Mouse (Mus musculus): ENCODE measurements at regions not wholly inside any gene's neighbourhood (a gene's known extent, or its start where the extent isn't known, plus 50 kb on each side); places are given as distances from the start of the nearest gene placed in this dataset.

- Histone ChIP-seq H3K27me3 (replicated peaks; ENCODE audit: control insufficient read depth, insufficient read depth, low read length) (no peaks in the 10 kb centered on the region), H3K9ac (ENCODE audit: low read length) (no peak overlapping the region), H3K4me2 (ENCODE audit: low read length) (no peak overlapping the region), H3K27ac (ENCODE audit: low read depth) (no peak overlapping the region), H3K4me3 (ENCODE audit: low read depth, low read length) (no peak overlapping the region), H3K36me3 (ENCODE audit: control insufficient read depth, insufficient read depth, low read length) (no peaks in the 10 kb centered on the region), H3K4me1 (replicated peaks; ENCODE audit: control insufficient read depth, insufficient read depth, low read length) (no peaks in the 10 kb centered on the region), H3K9me3 (ENCODE audit: control insufficient read depth, low read length) (no peaks in the 10 kb centered on the region)
- DNase-seq (ENCODE audit: low spot score) = no peak
- ATAC-seq (replicated peaks; ENCODE audit: low FRiP score, low TSS enrichment, low read depth) = no peak
These were observed 251.7 kb downstream of the Fam84b start for GRCm38 (mm10) chr15:60601885-60602284.

GRCm38 (mm10) chr15:60577084-60577483 is 276.5 kb downstream of the Fam84b start:
- ATAC-seq (replicated peaks; ENCODE audit: low FRiP score, low TSS enrichment, low read depth) = no peak
- 89% methylated on average over 5 of the region's 5 CpGs for WGBS
- DNase-seq (ENCODE audit: low spot score) = no peak

GRCm38 (mm10) chr15:60566267-60566666 is 287.3 kb downstream of the Fam84b start:
- no peak overlapping the region for H3K9ac ChIP-seq (ENCODE audit: low read length)
- H3K36me3 ChIP-seq (ENCODE audit: control insufficient read depth, insufficient read depth, low read length) = no peaks in the 10 kb centered on the region
- ATAC-seq (replicated peaks; ENCODE audit: low FRiP score, low TSS enrichment, low read depth) (no peak), DNase-seq (ENCODE audit: low spot score) (no peak)
- no peak overlapping the region for H3K4me2 ChIP-seq (ENCODE audit: low read length)
- no peak overlapping the region for H3K27ac ChIP-seq (ENCODE audit: low read depth)
- H3K9me3 ChIP-seq (ENCODE audit: control insufficient read depth, low read length) = no peaks in the 10 kb centered on the region
- WGBS = 96% methylated on average over 3 of the region's 3 CpGs
- H3K27me3 ChIP-seq (replicated peaks; ENCODE audit: control insufficient read depth, insufficient read depth, low read length) = no peaks in the 10 kb centered on the region
- no peak overlapping the region for H3K4me3 ChIP-seq (ENCODE audit: low read depth, low read length)
- no peaks in the 10 kb centered on the region for H3K4me1 ChIP-seq (replicated peaks; ENCODE audit: control insufficient read depth, insufficient read depth, low read length)

More at GRCm38 (mm10) chr15:60577084-60577483, 276.5 kb downstream of the Fam84b start:
- H3K9ac ChIP-seq (ENCODE audit: low read length) = no peak overlapping the region
- H3K27me3 ChIP-seq (replicated peaks; ENCODE audit: control insufficient read depth, insufficient read depth, low read length) = no peaks in the 10 kb centered on the region
- no peak overlapping the region for H3K4me2 ChIP-seq (ENCODE audit: low read length)
- H3K36me3 ChIP-seq (ENCODE audit: control insufficient read depth, insufficient read depth, low read length) = no peaks in the 10 kb centered on the region
- no peaks in the 10 kb centered on the region for H3K9me3 ChIP-seq (ENCODE audit: control insufficient read depth, low read length)
- no peaks in the 10 kb centered on the region for H3K4me1 ChIP-seq (replicated peaks; ENCODE audit: control insufficient read depth, insufficient read depth, low read length)
- H3K4me3 ChIP-seq (ENCODE audit: low read depth, low read length) = no peak overlapping the region
- no peak overlapping the region for H3K27ac ChIP-seq (ENCODE audit: low read depth)

- no peak overlapping the region for H3K27ac ChIP-seq (ENCODE audit: low read depth)
- no peaks in the 10 kb centered on the region for H3K4me1 ChIP-seq (replicated peaks; ENCODE audit: control insufficient read depth, insufficient read depth, low read length)
- no peaks in the 10 kb centered on the region for H3K36me3 ChIP-seq (ENCODE audit: control insufficient read depth, insufficient read depth, low read length)
- H3K9ac ChIP-seq (ENCODE audit: low read length) = no peak overlapping the region
- 57% methylated on average over 2 of the region's 2 CpGs for WGBS
- H3K4me3 ChIP-seq (ENCODE audit: low read depth, low read length) = no peak overlapping the region
- H3K4me2 ChIP-seq (ENCODE audit: low read length) = no peak overlapping the region
- no peak for DNase-seq (ENCODE audit: low spot score)
- no peak for ATAC-seq (replicated peaks; ENCODE audit: low FRiP score, low TSS enrichment, low read depth)
- no peaks in the 10 kb centered on the region for H3K27me3 ChIP-seq (replicated peaks; ENCODE audit: control insufficient read depth, insufficient read depth, low read length)
- no peaks in the 10 kb centered on the region for H3K9me3 ChIP-seq (ENCODE audit: control insufficient read depth, low read length)
These were observed 288.6 kb downstream of the Fam84b start for GRCm38 (mm10) chr15:60565017-60565416.

GRCm38 (mm10) chr15:60560641-60561040 is 292.9 kb downstream of the Fam84b start:
- DNase-seq (ENCODE audit: low spot score) (no peak), ATAC-seq (replicated peaks; ENCODE audit: low FRiP score, low TSS enrichment, low read depth) (no peak)
- Histone ChIP-seq H3K9me3 (ENCODE audit: control insufficient read depth, low read length) (no peaks in the 10 kb centered on the region), H3K4me3 (ENCODE audit: low read depth, low read length) (no peak overlapping the region), H3K27me3 (replicated peaks; ENCODE audit: control insufficient read depth, insufficient read depth, low read length) (no peaks in the 10 kb centered on the region), H3K4me1 (replicated peaks; ENCODE audit: control insufficient read depth, insufficient read depth, low read length) (no peaks in the 10 kb centered on the region), H3K36me3 (ENCODE audit: control insufficient read depth, insufficient read depth, low read length) (no peaks in the 10 kb centered on the region), H3K9ac (ENCODE audit: low read length) (no peak overlapping the region), H3K27ac (ENCODE audit: low read depth) (no peak overlapping the region), H3K4me2 (ENCODE audit: low read length) (no peak overlapping the region)
- 69% methylated on average over 1 of the region's 1 CpGs for WGBS

- no peak for DNase-seq (ENCODE audit: low spot score)
- Histone ChIP-seq H3K27me3 (replicated peaks; ENCODE audit: control insufficient read depth, insufficient read depth, low read length) (no peaks in the 10 kb centered on the region), H3K4me3 (ENCODE audit: low read depth, low read length) (no peak overlapping the region), H3K9me3 (ENCODE audit: control insufficient read depth, low read length) (no peaks in the 10 kb centered on the region), H3K27ac (ENCODE audit: low read depth) (no peak overlapping the region), H3K36me3 (ENCODE audit: control insufficient read depth, insufficient read depth, low read length) (no peaks in the 10 kb centered on the region), H3K4me1 (replicated peaks; ENCODE audit: control insufficient read depth, insufficient read depth, low read length) (no peaks in the 10 kb centered on the region), H3K9ac (ENCODE audit: low read length) (no peak overlapping the region), H3K4me2 (ENCODE audit: low read length) (no peak overlapping the region)
- ATAC-seq (replicated peaks; ENCODE audit: low FRiP score, low TSS enrichment, low read depth) = no peak
- WGBS = 82% methylated on average over 2 of the region's 2 CpGs
These were observed 297.9 kb downstream of the Fam84b start for GRCm38 (mm10) chr15:60555691-60556090.

DNA sequence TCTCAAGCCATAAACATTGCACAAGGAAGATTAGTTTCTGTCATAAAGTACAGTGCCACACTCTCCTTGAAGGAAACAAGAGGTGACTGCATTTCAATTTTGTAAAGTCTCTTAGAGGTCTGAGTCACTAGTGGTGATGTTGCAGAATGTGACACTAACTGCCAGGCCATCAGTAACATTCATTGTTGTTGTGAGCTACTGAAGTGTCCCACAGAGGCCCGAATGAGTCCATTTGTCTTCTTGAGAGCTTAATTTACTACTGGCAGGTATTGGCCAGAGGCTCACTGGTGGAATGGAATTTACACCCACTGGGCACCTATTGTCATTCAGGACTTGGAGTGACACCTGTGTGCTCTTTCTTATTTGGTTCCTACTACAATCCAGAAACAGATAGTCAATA is 299.0 kb downstream of the Fam84b start:
- Histone ChIP-seq H3K4me1 (replicated peaks; ENCODE audit: control insufficient read depth, insufficient read depth, low read length) (no peaks in the 10 kb centered on the region), H3K4me2 (ENCODE audit: low read length) (no peak overlapping the region), H3K4me3 (ENCODE audit: low read depth, low read length) (no peak overlapping the region), H3K9me3 (ENCODE audit: control insufficient read depth, low read length) (no peaks in the 10 kb centered on the region), H3K9ac (ENCODE audit: low read length) (no peak overlapping the region), H3K27ac (ENCODE audit: low read depth) (no peak overlapping the region), H3K27me3 (replicated peaks; ENCODE audit: control insufficient read depth, insufficient read depth, low read length) (no peaks in the 10 kb centered on the region), H3K36me3 (ENCODE audit: control insufficient read depth, insufficient read depth, low read length) (no peaks in the 10 kb centered on the region)
- ATAC-seq (replicated peaks; ENCODE audit: low FRiP score, low TSS enrichment, low read depth) = no peak
- no peak for DNase-seq (ENCODE audit: low spot score)
- 22% methylated on average over 1 of the region's 1 CpGs for WGBS

DNA sequence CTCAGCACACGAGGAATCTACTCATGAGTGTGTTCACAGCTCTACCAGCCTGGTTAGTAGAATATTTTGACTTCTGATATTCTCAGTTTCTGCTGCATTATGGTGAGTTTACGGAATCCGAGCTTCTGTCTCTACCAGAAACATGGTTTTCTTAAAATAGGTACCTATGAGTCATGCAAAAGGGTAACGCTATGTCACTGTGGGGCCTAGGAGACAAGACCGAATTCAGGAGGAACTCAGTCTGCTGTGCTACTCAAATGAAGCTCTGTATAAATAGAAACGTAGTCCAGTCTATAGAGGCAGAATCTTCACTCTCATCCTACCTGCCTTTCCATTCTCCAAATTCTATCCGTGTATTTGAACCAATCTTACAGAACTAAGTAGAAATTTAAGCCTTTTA is 305.5 kb downstream of the Fam84b start:
- H3K27me3 ChIP-seq (replicated peaks; ENCODE audit: control insufficient read depth, insufficient read depth, low read length) = no peaks in the 10 kb centered on the region
- no peak overlapping the region for H3K9ac ChIP-seq (ENCODE audit: low read length)
- WGBS = 84% methylated on average over 7 of the region's 7 CpGs
- H3K4me3 ChIP-seq (ENCODE audit: low read depth, low read length) = no peak overlapping the region
- H3K27ac ChIP-seq (ENCODE audit: low read depth) = no peak overlapping the region
- no peaks in the 10 kb centered on the region for H3K9me3 ChIP-seq (ENCODE audit: control insufficient read depth, low read length)
- H3K4me1 ChIP-seq (replicated peaks; ENCODE audit: control insufficient read depth, insufficient read depth, low read length) = no peaks in the 10 kb centered on the region
- H3K36me3 ChIP-seq (ENCODE audit: control insufficient read depth, insufficient read depth, low read length) = no peaks in the 10 kb centered on the region
- ATAC-seq (replicated peaks; ENCODE audit: low FRiP score, low TSS enrichment, low read depth) (no peak), DNase-seq (ENCODE audit: low spot score) (no peak)
- no peak overlapping the region for H3K4me2 ChIP-seq (ENCODE audit: low read length)

- Histone ChIP-seq H3K36me3 (ENCODE audit: control insufficient read depth, insufficient read depth, low read length) (no peaks in the 10 kb centered on the region), H3K9me3 (ENCODE audit: control insufficient read depth, low read length) (no peaks in the 10 kb centered on the region), H3K4me1 (replicated peaks; ENCODE audit: control insufficient read depth, insufficient read depth, low read length) (no peaks in the 10 kb centered on the region), H3K4me2 (ENCODE audit: low read length) (no peak overlapping the region), H3K27me3 (replicated peaks; ENCODE audit: control insufficient read depth, insufficient read depth, low read length) (no peaks in the 10 kb centered on the region), H3K9ac (ENCODE audit: low read length) (no peak overlapping the region), H3K4me3 (ENCODE audit: low read depth, low read length) (no peak overlapping the region), H3K27ac (ENCODE audit: low read depth) (no peak overlapping the region)
- WGBS = 82% methylated on average over 4 of the region's 4 CpGs
- no peak for ATAC-seq (replicated peaks; ENCODE audit: low FRiP score, low TSS enrichment, low read depth)
- DNase-seq (ENCODE audit: low spot score) = no peak
These were observed 316.4 kb downstream of the Fam84b start for GRCm38 (mm10) chr15:60537191-60537590.
